Mouse (Mus musculus): ENCODE results near the gene Ephb2. TPM values are rescaled to one million over a fixed set of nuclear protein-coding genes. Genes with fewer than 3 reads are reported as not detected.

Ephb2 gene
- polyA plus RNA-seq, 1 experiment from 2014 or later: 0.36 TPM

DNA sequence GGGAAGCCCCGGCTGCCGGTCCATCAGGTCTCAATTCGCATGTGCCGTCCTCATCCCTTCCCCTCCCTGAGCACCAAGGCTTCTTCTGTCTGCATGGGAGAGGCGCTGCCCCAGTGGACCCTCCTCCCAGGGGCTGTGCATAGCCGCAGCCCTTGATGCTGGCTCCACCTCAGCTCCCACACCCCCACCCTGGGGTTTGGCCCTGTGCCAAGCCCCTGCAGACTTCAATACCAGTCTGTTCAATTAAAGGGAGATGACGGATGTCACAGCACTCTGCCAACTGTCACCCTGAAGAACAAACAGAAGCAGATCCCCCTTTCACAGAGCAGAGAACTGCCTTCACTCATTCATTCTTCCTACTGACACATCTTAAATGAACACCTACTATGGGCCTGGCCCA, 19.1 kb downstream of the Ephb2 start:
- Histone ChIP-seq H3K27ac (no peak overlapping the region), H3K27me3 (no peaks in the 10 kb centered on the region), H3K4me3 (replicated peaks) (no peak overlapping the region), H3K9ac (no peak overlapping the region), H3K9me3 (replicated peaks) (no peaks in the 10 kb centered on the region), H3K4me2 (no peak overlapping the region), H3K36me3 (no peaks in the 10 kb centered on the region), H3K4me1 (replicated peaks) (no peaks in the 10 kb centered on the region)
- DNase-seq (no peak), ATAC-seq (ENCODE audit: low read depth) (no peak)
- 52% methylated on average over 7 of the region's 7 CpGs for WGBS (ENCODE audit: insufficient replicate concordance)

DNA sequence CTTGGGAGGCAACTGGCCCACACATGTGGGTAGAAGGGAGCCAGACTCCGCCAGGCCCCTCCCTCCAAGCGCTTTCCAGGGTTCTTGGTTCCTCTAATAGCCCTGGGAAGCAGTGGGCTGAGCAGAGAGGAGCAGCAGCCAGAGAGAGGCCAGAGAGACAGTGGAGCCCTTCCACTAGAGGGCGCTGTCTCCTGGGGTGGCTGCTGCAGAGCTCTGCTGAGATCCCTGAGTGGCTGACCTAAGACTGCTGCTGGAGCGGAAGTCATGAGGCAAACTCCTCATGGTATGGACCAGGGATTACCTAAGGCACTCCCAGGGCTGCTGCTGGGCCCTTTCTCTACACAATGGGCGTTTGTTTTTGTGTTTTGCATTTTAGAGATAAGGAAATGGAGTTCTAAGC, 20.4 kb downstream of the Ephb2 start:
- Histone ChIP-seq H3K27me3 (no peaks in the 10 kb centered on the region), H3K4me1 (replicated peaks) (no peaks in the 10 kb centered on the region), H3K36me3 (no peaks in the 10 kb centered on the region), H3K9ac (no peak overlapping the region), H3K4me2 (no peak overlapping the region), H3K9me3 (replicated peaks) (no peaks in the 10 kb centered on the region), H3K4me3 (replicated peaks) (no peak overlapping the region), H3K27ac (no peak overlapping the region)
- ATAC-seq (ENCODE audit: low read depth) (0 out of 2 replicates have a peak, but pooled peaks have one; percentile 23), DNase-seq (no peak)
- whole genome bisulfite sequencing (ENCODE audit: insufficient replicate concordance): 44% methylated on average over 5 of the region's 5 CpGs

DNA sequence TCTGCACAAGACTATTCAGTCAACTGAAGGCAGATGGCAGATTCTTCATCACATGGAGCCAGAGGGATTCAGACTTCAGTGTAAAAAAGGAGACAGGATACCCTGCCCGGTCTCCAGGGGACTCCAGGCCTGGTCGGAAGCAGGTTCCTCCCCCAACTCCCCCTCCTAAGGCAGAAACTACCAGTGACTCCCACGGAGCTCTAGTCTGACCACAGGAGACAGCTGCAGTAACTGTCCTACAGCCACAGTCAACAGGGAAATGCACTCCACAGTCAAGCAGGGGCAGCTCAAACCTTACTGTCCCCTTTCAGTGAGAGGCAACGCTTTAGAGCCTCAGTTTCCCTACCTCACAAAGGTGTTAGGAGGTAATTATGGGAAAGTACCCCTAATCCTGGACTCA, 23.2 kb downstream of the Ephb2 start:
- ATAC-seq (ENCODE audit: low read depth): no peak
- Histone ChIP-seq H3K4me2 (no peak overlapping the region), H3K4me3 (replicated peaks) (no peak overlapping the region), H3K27ac (no peak overlapping the region), H3K27me3 (no peaks in the 10 kb centered on the region), H3K36me3 (no peaks in the 10 kb centered on the region), H3K4me1 (replicated peaks) (0 out of 2 replicates have a peak, but pooled peaks cover 4% of the 10 kb centered on the region), H3K9me3 (replicated peaks) (no peaks in the 10 kb centered on the region), H3K9ac (no peak overlapping the region)
- DNase-seq: no peak
- 35% methylated on average over 4 of the region's 4 CpGs for WGBS (ENCODE audit: insufficient replicate concordance)

DNA sequence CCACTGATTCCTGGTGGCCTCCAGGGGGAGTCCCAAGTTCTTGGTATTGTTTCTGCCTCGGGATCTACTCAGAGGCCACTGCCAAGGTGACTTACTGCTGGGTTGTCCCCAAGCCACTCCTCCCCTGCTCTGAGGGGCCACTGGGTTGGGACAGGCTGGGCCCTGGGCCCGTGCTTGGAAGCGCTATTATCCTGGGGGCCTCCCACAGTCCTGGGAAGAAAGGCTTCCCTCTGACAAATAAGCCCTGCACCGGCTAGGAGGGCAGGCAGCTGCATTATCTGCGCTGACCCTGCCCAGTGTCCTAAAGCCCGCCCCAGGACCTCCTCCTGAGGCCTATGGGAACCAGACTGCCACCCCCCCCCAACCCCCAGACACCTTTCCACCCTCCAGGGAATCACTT, 24.2 kb downstream of the Ephb2 start:
- Histone ChIP-seq H3K9me3 (replicated peaks) (no peaks in the 10 kb centered on the region), H3K4me1 (replicated peaks) (0 out of 2 replicates have a peak, but pooled peaks cover 4% of the 10 kb centered on the region), H3K36me3 (no peaks in the 10 kb centered on the region), H3K27me3 (no peaks in the 10 kb centered on the region), H3K9ac (no peak overlapping the region), H3K4me3 (replicated peaks) (no peak overlapping the region), H3K27ac (no peak overlapping the region), H3K4me2 (no peak overlapping the region)
- DNase-seq (no peak), ATAC-seq (ENCODE audit: low read depth) (no peak)
- 48% methylated on average over 6 of the region's 6 CpGs for WGBS (ENCODE audit: insufficient replicate concordance)

DNA sequence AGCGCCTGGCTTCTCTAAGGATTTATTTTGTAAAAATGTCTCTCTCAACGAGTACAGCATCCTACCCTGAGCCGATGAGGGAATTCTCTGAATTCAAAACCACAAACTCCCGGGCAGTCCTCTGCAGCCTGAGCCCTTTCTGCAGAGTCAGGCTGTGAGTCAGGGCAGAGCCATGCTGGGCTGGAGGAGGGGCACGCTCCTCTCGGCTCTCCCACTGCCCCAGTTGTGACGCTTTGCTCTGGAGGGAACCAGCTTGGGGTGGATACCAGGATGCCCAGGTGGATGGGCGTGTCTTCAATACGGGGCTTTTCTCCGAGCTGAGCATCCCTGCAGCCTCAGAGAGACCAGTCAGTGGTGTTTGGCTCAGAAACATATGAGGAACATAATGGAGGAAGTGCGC, 27.3 kb downstream of the Ephb2 start:
- H3K27ac ChIP-seq: no peak overlapping the region
- H3K9ac ChIP-seq: no peak overlapping the region
- no peak overlapping the region for H3K4me2 ChIP-seq
- no peak overlapping the region for H3K4me3 ChIP-seq (replicated peaks)
- ATAC-seq (ENCODE audit: low read depth) (no peak), DNase-seq (no peak)
- 0 out of 2 replicates have a peak, but pooled peaks cover 4% of the 10 kb centered on the region for H3K4me1 ChIP-seq (replicated peaks)
- no peaks in the 10 kb centered on the region for H3K9me3 ChIP-seq (replicated peaks)
- no peaks in the 10 kb centered on the region for H3K36me3 ChIP-seq
- no peaks in the 10 kb centered on the region for H3K27me3 ChIP-seq
- 17% methylated on average over 11 of the region's 11 CpGs for WGBS (ENCODE audit: insufficient replicate concordance)

DNA sequence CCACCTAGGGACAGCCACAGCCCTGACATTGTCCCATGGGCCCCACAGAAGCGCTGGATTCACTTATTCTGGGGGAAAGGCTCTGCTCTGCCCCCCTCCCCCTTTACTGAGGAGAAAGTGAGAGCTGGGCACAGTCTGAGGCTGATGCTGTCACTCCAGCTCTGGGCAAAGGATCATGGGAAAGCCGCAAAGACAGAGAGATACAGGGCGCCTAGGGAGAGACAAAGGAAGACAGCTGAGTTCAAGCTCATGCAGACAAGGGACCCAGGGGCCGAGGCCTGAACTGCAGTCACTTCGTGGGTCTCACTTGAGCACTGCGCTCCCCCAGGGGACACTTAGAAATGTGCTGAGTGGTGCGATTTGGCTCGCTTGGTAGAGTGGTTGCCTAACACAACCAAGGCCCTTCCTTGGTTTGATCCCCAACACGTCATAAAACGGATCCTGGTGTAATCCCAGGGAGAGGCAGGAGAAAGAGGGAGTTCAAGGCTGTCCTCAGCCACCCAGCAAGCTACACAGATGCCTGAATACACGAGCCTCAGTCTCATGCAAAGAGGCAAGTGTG, 28.3 kb downstream of the Ephb2 start:
- no peak overlapping the region for H3K4me2 ChIP-seq
- no peak overlapping the region for H3K9ac ChIP-seq
- H3K36me3 ChIP-seq: no peaks in the 10 kb centered on the region
- no peak overlapping the region for H3K4me3 ChIP-seq (replicated peaks)
- 49% methylated on average over 11 of the region's 11 CpGs for WGBS (ENCODE audit: insufficient replicate concordance)
- ATAC-seq (ENCODE audit: low read depth): no peak
- DNase-seq: no peak
- H3K4me1 ChIP-seq (replicated peaks): peaks cover 4% of the 10 kb centered on the region; the same call in 1 of the 2 replicates
- H3K27me3 ChIP-seq: no peaks in the 10 kb centered on the region
- no peaks in the 10 kb centered on the region for H3K9me3 ChIP-seq (replicated peaks)
- no peak overlapping the region for H3K27ac ChIP-seq

DNA sequence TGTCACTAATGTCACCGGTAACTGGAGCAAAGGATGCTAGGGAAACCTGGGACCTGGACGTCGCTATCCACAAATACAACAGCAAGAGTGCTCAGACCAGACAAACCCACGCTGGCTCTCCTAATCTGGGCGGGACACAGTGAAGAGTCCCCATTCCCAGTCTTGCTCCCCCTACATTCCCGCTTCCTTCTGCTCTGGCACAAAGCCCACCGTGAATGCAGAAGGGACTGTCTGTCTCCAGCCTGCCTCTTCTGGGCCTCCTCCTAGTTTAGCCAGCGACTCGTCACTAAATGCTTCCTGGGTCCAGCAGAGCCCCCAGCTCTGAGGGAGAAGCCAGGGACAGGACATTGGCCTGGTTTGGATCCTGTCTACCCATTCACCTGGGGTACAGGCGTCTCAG, 29.5 kb downstream of the Ephb2 start:
- ATAC-seq (ENCODE audit: low read depth): no peak
- H3K27ac ChIP-seq: no peak overlapping the region
- WGBS (ENCODE audit: insufficient replicate concordance): 56% methylated on average over 10 of the region's 10 CpGs
- peaks cover 4% of the 10 kb centered on the region; the same call in 1 of the 2 replicates for H3K4me1 ChIP-seq (replicated peaks)
- no peak overlapping the region for H3K9ac ChIP-seq
- peaks cover 3% of the 10 kb centered on the region; the same call in 1 of the 2 replicates for H3K27me3 ChIP-seq
- no peak overlapping the region for H3K4me3 ChIP-seq (replicated peaks)
- H3K4me2 ChIP-seq: no peak overlapping the region
- DNase-seq: no peak
- no peaks in the 10 kb centered on the region for H3K9me3 ChIP-seq (replicated peaks)
- no peaks in the 10 kb centered on the region for H3K36me3 ChIP-seq

DNA sequence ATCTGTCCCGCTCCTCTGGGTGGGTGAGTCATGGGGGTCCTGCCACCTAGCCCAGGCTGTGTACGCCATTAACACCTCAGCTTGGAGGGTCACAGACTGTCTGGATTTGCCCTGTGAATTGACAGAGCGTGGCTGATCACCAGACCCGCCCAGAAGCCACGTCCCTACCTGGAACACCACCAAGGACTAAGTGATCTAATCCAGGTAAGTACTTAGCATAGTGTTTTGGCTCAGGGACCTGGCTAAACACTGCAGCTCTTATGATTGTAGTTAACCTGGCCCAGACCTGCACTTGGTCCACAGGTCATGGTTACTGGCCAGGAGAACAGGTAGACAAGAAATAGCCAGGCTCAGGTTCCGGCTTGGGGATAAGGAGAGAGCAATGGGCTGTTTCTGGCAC, 31.4 kb downstream of the Ephb2 start:
- Histone ChIP-seq H3K4me1 (replicated peaks) (peaks cover 4% of the 10 kb centered on the region; the same call in 1 of the 2 replicates), H3K36me3 (no peaks in the 10 kb centered on the region), H3K9me3 (replicated peaks) (no peaks in the 10 kb centered on the region), H3K27me3 (peaks cover 3% of the 10 kb centered on the region; the same call in 1 of the 2 replicates), H3K9ac (no peak overlapping the region), H3K4me3 (replicated peaks) (no peak overlapping the region), H3K4me2 (no peak overlapping the region), H3K27ac (no peak overlapping the region)
- 64% methylated on average over 6 of the region's 6 CpGs for WGBS (ENCODE audit: insufficient replicate concordance)
- no peak for ATAC-seq (ENCODE audit: low read depth)
- DNase-seq: no peak

DNA sequence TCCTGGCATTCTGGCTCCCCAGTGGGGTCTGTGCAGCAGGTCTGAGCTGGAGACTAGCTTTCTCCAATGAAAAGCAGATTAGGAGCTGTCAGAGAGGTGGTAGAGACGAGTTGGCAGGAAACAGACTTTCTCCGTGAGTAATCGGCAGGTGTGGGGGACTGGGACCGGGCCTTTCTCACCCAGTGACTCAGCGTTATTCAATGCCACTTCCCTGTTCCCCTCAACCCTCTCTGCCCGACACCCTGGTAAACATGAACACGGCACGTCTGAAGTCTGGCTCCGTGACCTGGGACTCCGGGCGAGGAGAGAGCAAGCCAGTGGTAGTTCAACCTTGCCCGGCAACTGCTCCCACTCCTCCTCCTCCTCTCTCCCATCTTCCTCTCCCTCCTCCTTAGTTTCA, 33.3 kb downstream of the Ephb2 start:
- 27% methylated on average over 12 of the region's 12 CpGs for WGBS (ENCODE audit: insufficient replicate concordance)
- Histone ChIP-seq H3K27me3 (peaks cover 3% of the 10 kb centered on the region; the same call in 1 of the 2 replicates), H3K36me3 (no peaks in the 10 kb centered on the region), H3K4me3 (replicated peaks) (no peak overlapping the region), H3K4me2 (no peak overlapping the region), H3K27ac (no peak overlapping the region), H3K9ac (no peak overlapping the region), H3K4me1 (replicated peaks) (peaks cover 15% of the 10 kb centered on the region), H3K9me3 (replicated peaks) (no peaks in the 10 kb centered on the region)
- no peak for ATAC-seq (ENCODE audit: low read depth)
- DNase-seq: no peak

DNA sequence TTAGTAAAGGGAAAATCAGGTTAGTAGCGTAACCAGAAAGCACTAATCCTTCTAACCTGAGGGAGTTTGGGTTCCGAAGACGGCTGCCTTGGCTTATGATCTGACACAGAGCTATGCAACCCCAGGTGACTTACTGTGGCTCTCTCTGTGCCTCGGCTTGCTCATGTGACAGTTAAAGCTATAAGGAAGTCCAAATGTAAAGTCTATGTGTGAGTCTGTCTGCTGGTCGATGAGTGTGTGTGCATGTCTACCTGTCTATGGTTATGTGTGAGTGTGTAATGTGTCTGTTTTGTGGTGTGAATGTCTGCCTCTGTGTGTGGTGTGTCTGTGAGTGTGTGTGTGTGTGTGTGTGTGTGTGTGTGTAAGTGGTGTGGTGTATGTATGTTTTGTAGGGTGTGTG, 33.8 kb downstream of the Ephb2 start:
- no peak overlapping the region for H3K4me2 ChIP-seq
- ATAC-seq (ENCODE audit: low read depth) (no peak), DNase-seq (no peak)
- no peak overlapping the region for H3K9ac ChIP-seq
- H3K4me1 ChIP-seq (replicated peaks): peaks cover 17% of the 10 kb centered on the region
- H3K9me3 ChIP-seq (replicated peaks): no peaks in the 10 kb centered on the region
- no peak overlapping the region for H3K27ac ChIP-seq
- H3K36me3 ChIP-seq: no peaks in the 10 kb centered on the region
- H3K4me3 ChIP-seq (replicated peaks): no peak overlapping the region
- peaks cover 3% of the 10 kb centered on the region; the same call in 1 of the 2 replicates for H3K27me3 ChIP-seq
- WGBS (ENCODE audit: insufficient replicate concordance): 59% methylated on average over 5 of the region's 5 CpGs

DNA sequence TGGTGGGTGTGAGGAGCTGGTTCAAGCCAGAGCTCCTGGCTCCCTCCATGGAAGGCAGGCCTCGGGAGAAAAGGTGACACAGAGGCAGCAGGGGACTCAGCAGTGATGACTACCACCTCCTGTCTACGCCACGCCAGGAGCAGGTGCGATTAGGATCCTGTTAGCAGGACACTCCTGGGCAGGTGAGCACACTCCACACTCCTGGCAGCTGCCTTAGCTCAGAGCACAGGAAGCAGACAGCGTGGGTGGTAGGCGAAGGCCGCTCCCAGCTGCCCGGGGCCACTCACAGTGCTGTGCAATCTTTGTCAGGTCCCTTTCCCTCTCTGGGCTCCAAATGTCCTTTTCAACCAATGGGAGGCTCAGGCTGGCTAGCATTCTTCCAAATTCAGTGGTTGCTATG, 34.3 kb downstream of the Ephb2 start:
- Histone ChIP-seq H3K9ac (no peak overlapping the region), H3K27ac (no peak overlapping the region), H3K4me3 (replicated peaks) (no peak overlapping the region), H3K36me3 (no peaks in the 10 kb centered on the region), H3K9me3 (replicated peaks) (no peaks in the 10 kb centered on the region), H3K4me1 (replicated peaks) (peaks cover 17% of the 10 kb centered on the region), H3K27me3 (peaks cover 3% of the 10 kb centered on the region; the same call in 1 of the 2 replicates), H3K4me2 (no peak overlapping the region)
- no peak for DNase-seq
- ATAC-seq (ENCODE audit: low read depth): no peak
- WGBS (ENCODE audit: insufficient replicate concordance): 70% methylated on average over 8 of the region's 8 CpGs

DNA sequence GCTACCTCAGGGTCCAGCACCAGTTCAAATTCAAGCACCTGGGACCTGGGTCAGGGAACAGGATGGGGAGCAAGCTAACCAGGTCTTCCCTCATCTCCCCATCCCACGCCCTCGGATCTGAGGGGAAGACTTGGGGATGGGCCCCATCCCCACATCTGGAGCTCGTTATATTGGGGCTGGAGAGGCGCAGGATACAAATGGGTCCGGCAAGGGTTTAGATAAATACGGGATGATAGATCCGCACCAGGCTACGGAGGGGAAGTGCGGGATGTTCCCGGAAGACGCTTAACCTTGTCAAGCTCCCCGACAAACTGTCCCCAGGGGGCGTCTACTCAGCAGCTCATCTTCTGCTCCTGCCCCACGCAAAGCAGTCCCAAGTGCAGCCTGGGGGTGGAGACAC, 35.4 kb downstream of the Ephb2 start:
- Histone ChIP-seq H3K9me3 (replicated peaks) (no peaks in the 10 kb centered on the region), H3K4me1 (replicated peaks) (peaks cover 17% of the 10 kb centered on the region), H3K9ac (no peak overlapping the region), H3K4me3 (replicated peaks) (no peak overlapping the region), H3K27me3 (peaks cover 3% of the 10 kb centered on the region; the same call in 1 of the 2 replicates), H3K36me3 (no peaks in the 10 kb centered on the region), H3K27ac (no peak overlapping the region), H3K4me2 (no peak overlapping the region)
- DNase-seq: no peak
- ATAC-seq (ENCODE audit: low read depth): no peak
- WGBS (ENCODE audit: insufficient replicate concordance): 68% methylated on average over 14 of the region's 14 CpGs
